Mouse (Mus musculus): ENCODE measurements around the gene Ddx59. TPM values are rescaled to one million over a fixed set of nuclear protein-coding genes. Genes with fewer than 3 reads are reported as not detected.

Ddx59 gene
- polyA plus RNA-seq (2017; shearing (Covaris generic)): 14.3 TPM

DNA sequence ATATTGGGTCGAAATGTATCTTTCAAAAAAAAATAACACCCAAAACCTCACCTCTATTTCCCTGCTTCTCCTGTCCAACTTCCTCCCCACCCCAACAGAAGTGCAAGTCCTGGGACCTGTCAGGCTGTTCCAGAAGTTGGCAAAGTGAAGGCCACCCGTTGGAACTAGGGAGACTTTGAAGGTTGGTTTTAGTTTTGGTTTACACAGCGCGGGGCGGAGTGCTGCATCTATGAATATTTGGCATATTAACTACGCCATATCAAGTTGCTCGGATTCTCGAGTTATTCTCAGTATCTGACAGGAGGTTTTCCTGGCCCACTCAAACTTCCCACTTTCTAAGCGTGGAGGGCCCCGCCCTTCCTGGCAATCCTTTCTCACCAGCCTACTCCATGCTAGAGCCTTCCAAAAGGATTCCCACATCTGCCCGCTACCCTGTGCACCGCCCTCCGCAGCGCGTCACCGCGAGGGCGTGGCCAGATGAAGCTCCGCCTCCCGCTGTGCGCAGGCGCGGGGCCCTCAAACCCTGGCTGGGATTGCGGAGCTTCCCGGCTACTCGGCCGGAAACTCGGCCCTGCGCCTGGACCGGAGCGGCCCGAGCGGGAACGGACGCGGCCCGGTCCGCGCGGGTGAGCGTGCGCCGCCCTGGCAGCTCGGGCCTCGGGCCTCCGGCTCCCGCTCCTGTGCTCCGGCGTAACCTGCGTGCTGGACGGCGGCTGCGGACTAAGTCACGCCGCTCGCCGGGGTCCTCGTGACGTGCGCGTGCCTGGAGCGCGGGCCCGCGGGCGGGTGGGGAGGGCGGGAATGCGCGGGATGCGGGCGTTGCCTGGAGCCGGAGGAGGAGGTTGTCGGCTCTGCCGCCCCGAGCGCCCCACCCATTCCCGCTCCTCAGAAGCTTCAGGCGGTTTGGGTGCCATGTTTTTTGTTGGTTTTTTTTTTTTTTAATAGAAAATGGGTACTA lies at the start of gene Ddx59:
Ddx59 (plus strand) TSS at position 474 of the 958 bp plus-strand sequence.

DNA sequence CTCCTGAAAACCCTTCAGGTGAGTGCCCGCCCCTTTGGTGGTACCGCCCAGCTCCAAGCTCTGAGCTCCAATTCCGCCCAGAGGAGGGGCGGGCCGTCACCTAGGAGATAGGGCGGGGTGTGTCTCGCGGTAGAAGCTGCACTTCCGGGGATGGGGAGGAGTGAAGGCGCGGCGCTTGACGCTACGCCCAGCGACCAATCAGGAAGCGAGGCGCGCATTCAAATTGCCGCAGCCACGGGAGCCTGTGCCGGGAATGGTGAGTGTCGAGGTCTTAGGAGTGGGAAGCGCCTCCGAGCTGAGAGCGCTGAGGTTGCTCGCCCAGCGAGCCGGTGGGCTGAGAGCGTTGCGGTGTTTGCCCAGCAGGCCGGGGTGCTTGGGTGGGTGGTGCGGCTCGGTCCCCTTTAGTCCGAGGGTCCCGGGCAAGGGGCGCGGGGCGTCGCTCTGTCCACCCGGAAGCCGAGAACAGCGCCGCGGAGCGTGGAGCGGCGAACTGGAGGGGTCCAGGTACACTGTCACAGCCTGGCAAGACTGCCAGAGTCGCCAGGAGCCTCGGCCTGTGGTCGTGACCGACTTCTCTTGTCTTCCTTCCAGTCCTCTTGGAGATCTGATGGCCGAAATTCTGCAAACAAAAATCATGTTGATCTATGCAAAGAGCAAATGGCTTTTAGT lies 51.2 kb downstream of the Ddx59 start, which contains the start of gene Kif14:
Kif14 (plus strand) TSS at position 201 of the 669 bp plus-strand sequence.

Other genes starting within 250 kb of the Ddx59 start
- gene Mroh3, start 202.4 kb upstream of the Ddx59 start, polyA plus RNA-seq (2017; shearing (Covaris generic)): not detected
- not detected for gene Inava, start 181.0 kb upstream of the Ddx59 start, polyA plus RNA-seq (2017; shearing (Covaris generic))
- not detected for gene Gpr25, start 154.4 kb upstream of the Ddx59 start, polyA plus RNA-seq (2017; shearing (Covaris generic))
- gene Camsap2, start 69.2 kb upstream of the Ddx59 start, polyA plus RNA-seq (2017; shearing (Covaris generic)): 3.0 TPM
- gene Kif14, start 51.1 kb downstream of the Ddx59 start, polyA plus RNA-seq (2017; shearing (Covaris generic)): 1.1 TPM
- gene Zfp281, start 209.6 kb downstream of the Ddx59 start, polyA plus RNA-seq (2017; shearing (Covaris generic)): 24.8 TPM

All from activated CD4-positive, CD25-positive, alpha-beta regulatory T cell, adult 9 weeks (primary cell).